ENCODE assay signal across 8 mouse cellular contexts in genomic region chr9:45042056-45042720, GRCm38 (mm10). TPM values are rescaled to one million over a fixed set of nuclear protein-coding genes. Genes with fewer than 3 reads are reported as not detected.
A peak's percentile ranks its signal among the peaks of the same experiment; 100 is the strongest.
DNase-seq lines count a peak whose midpoint lies in the region; ATAC-seq lines count a peak whose summit lies in the region.

No protein-coding gene starts in this region.

- ATAC-seq in kidney, embryonic 15.5 days (replicated peaks; ENCODE audit: low FRiP score) = peak; percentile 93

- peaks cover 67% of the 10 kb centered on the region for H3K27me3 ChIP-seq in kidney, embryonic 15.5 days

- H3K27ac ChIP-seq in kidney, embryonic 15.5 days = peak overlapping the region; percentile 88

- peak; percentile 37 for DNase-seq in CD4-positive, CD25-positive, alpha-beta regulatory T cell, adult 2 months (ENCODE audit: low read depth, low spot score)
- peak; percentile 39 for DNase-seq in Muller cell, postnatal 12 days (ENCODE audit: inconsistent ontology term)
- DNase-seq in heart, adult 9 months (ENCODE audit: low spot score in 2 of 2) = peak; percentile 6 to 17
- peak; percentile 67 for DNase-seq in lung, postnatal 10 days
- DNase-seq in yolk sac, embryonic 10.5 days (ENCODE audit: low spot score) = peak; percentile 87
- no peak for DNase-seq in frontal cortex, postnatal 25 days (ENCODE audit: low spot score in 2 of 2)
- no peak for DNase-seq in gastrocnemius, postnatal 4 days (ENCODE audit: low spot score in 2 of 2)

- H3K4me3 ChIP-seq in kidney, embryonic 15.5 days (replicated peaks) = peak overlapping the region; percentile 44

- no peaks in the 10 kb centered on the region for H3K36me3 ChIP-seq in kidney, embryonic 15.5 days

- 2% methylated on average over 20 of the region's 20 CpGs for WGBS in kidney, embryonic 15.5 days

- peaks cover 42% of the 10 kb centered on the region for H3K4me1 ChIP-seq in kidney, embryonic 15.5 days

- H3K9me3 ChIP-seq in kidney, embryonic 15.5 days (replicated peaks) = no peaks in the 10 kb centered on the region

- peak overlapping the region; percentile 41 for H3K9ac ChIP-seq in kidney, embryonic 15.5 days

- H3K4me2 ChIP-seq in kidney, embryonic 15.5 days = peak overlapping the region; percentile 66

RNA-seq across cellular contexts. Expression of gene Mpzl2, which starts 2.6 kb away (rescaled TPM):
- polyA plus RNA-seq in kidney, embryonic 15.5 days (2015; fragmentation: Nextera tagmentation; extraction: Ambion mirVana) = 17.9 and 20.5 TPM in 2 replicates
- under 1 TPM in 1 of 2 experiments, not detected in 1; 0.31 TPM for total RNA-seq in gastrocnemius, postnatal 4 days (2021)

RNA-seq across cellular contexts. Expression of gene Mpzl3, which starts 12.8 kb away (rescaled TPM):
- polyA plus RNA-seq in kidney, embryonic 15.5 days (2015; fragmentation: Nextera tagmentation; extraction: Ambion mirVana) = 2.7 and 3.0 TPM in 2 replicates
- total RNA-seq in gastrocnemius, postnatal 4 days (2021) = 1 to 10 TPM in 1 of 2 experiments, under 1 TPM in 1; 0.93 to 1.3 TPM

RNA-seq across cellular contexts. Expression of gene Cd3e, which starts 32.8 kb away (rescaled TPM):
- 0.28 TPM in 1 of 2 replicates, not detected in the other for polyA plus RNA-seq in kidney, embryonic 15.5 days (2015; fragmentation: Nextera tagmentation; extraction: Ambion mirVana)
- 1 to 10 TPM in 1 of 2 experiments, under 1 TPM in 1; 0.39 to 1.1 TPM for total RNA-seq in gastrocnemius, postnatal 4 days (2021)

RNA-seq across cellular contexts. Expression of gene Jaml, which starts 36.8 kb away (rescaled TPM):
- 0.19 and 0.42 TPM in 2 replicates for polyA plus RNA-seq in kidney, embryonic 15.5 days (2015; fragmentation: Nextera tagmentation; extraction: Ambion mirVana)
- total RNA-seq in gastrocnemius, postnatal 4 days (2021) = under 1 TPM; 0.54 to 0.57 TPM

Comparison
In these comparisons a context has a peak if more than half of its experiments do, and no peak if none do; other contexts are left out.
1. DNase-seq: peak in CD4-positive, CD25-positive, alpha-beta regulatory T cell, adult 2 months (single experiment), Muller cell, postnatal 12 days (single experiment), heart, adult 9 months (2 of 2), lung, postnatal 10 days (single experiment) and yolk sac, embryonic 10.5 days (single experiment); none in frontal cortex, postnatal 25 days (0 of 2) and gastrocnemius, postnatal 4 days (0 of 2).